Mouse (Mus musculus): ENCODE data around the gene Dcakd. TPM values are rescaled to one million over a fixed set of nuclear protein-coding genes. Genes with fewer than 3 reads are reported as not detected.

The Dcakd gene
- total RNA-seq, 1 experiment from 2014 or later: 66.3 TPM

Small RNA genes lying within 50 kb of the gene (microRNA-seq; reads per million reads assigned to microRNA genes)
- gene Mir6931: 0 to 0.76 reads per million in 2 experiments

Other genes with a start within 250 kb of the Dcakd start
- 22.5 and 24.7 TPM in 2 replicates for gene Gjc1, start 208.6 kb downstream of the Dcakd start, total RNA-seq (2021)
- 3.8 and 4.1 TPM in 2 replicates for gene Higd1b, start 192.5 kb downstream of the Dcakd start, total RNA-seq (2021)
- 79.9 and 96.2 TPM in 2 replicates for gene Eftud2, start 147.3 kb downstream of the Dcakd start, total RNA-seq (2021)
- 0.38 and 0.59 TPM in 2 replicates for gene Ccdc103, start 147.1 kb downstream of the Dcakd start, total RNA-seq (2021)
- gene Fam187a, start 143.2 kb downstream of the Dcakd start, total RNA-seq (2021): not detected in 2 replicates
- 0.68 and 1.2 TPM in 2 replicates for gene Gfap, start 127.4 kb downstream of the Dcakd start, total RNA-seq (2021)
- gene Kif18b, start 103.2 kb downstream of the Dcakd start, total RNA-seq (2021): 6.9 and 8.6 TPM in 2 replicates
- gene C1ql1, start 81.6 kb downstream of the Dcakd start, total RNA-seq (2021): 35.3 TPM in 2 replicates
- gene Nmt1, start 143 bp downstream of the Dcakd start, total RNA-seq (2021): 88.8 and 93.1 TPM in 2 replicates
- 9.3 and 11.2 TPM in 2 replicates for gene Plcd3, start 73.3 kb upstream of the Dcakd start, total RNA-seq (2021)
- gene Acbd4, start 73.3 kb upstream of the Dcakd start, total RNA-seq (2021): 77.8 and 84.9 TPM in 2 replicates
- gene Hexim1, start 87.9 kb upstream of the Dcakd start, total RNA-seq (2021): 57.8 and 62.1 TPM in 2 replicates
- gene Hexim2, start 104.1 kb upstream of the Dcakd start, total RNA-seq (2021): 3.9 and 5.6 TPM in 2 replicates
- 14.4 and 30.4 TPM in 2 replicates for gene Fmnl1, start 142.8 kb upstream of the Dcakd start, total RNA-seq (2021)
- gene 1700023F06Rik, start 180.2 kb upstream of the Dcakd start, total RNA-seq (2021): 0.45 and 0.93 TPM in 2 replicates
- gene Spata32, start 190.1 kb upstream of the Dcakd start, total RNA-seq (2021): not detected in 2 replicates
- 6.5 and 8.7 TPM in 2 replicates for gene Map3k14, start 239.1 kb upstream of the Dcakd start, total RNA-seq (2021)